Mouse (Mus musculus) heart, embryonic 10.5 days (tissue): ENCODE data around the gene Rapgef2. TPM values are rescaled to one million over a fixed set of nuclear protein-coding genes. Genes with fewer than 3 reads are reported as not detected.

Experiments
- DNase-seq: peaks from one replicate; pipeline ENCODE4 v3.0.0-alpha.2; 2017; ENCODE audit warnings: low spot score
- H3K27ac ChIP-seq: fragments of 300-500 bp; sonication (generic); 2 replicates; pipeline ENCODE4 v1.5.1; 2016; ENCODE audit warnings: mild to moderate bottlenecking
- H3K27me3 ChIP-seq: fragments of 300-500 bp; sonication (generic); 2 replicates; pipeline ENCODE4 v1.6.1; 2016; ENCODE audit warnings: mild to moderate bottlenecking; ENCODE audit not compliant: poor library complexity, insufficient read depth, severe bottlenecking
- H3K36me3 ChIP-seq: fragments of 300-500 bp; sonication (generic); 2 replicates; pipeline ENCODE4 v1.6.1; 2016; ENCODE audit warnings: mild to moderate bottlenecking, moderate library complexity
- H3K4me1 ChIP-seq: fragments of 300-500 bp; sonication (generic); 2 replicates; pipeline ENCODE4 v1.6.1; 2016; ENCODE audit warnings: mild to moderate bottlenecking
- H3K4me3 ChIP-seq: fragments of 300-500 bp; sonication (generic); 2 replicates; pipeline ENCODE4 v1.5.1; 2016; ENCODE audit warnings: mild to moderate bottlenecking, moderate library complexity
- H3K9me3 ChIP-seq: fragments of 300-500 bp; sonication (generic); 2 replicates; pipeline ENCODE4 v1.6.1; 2016; ENCODE audit warnings: mild to moderate bottlenecking, moderate library complexity
- WGBS: fragments of 180-500 bp; shearing (Covaris S2); methylation state at CpG from one replicate; pipeline ENCODE4 v1.1.7; 2016; 5-methylcytosine and 5-hydroxymethylcytosine counted together
- polyA plus RNA-seq: library from polyadenylated mRNA; unstranded; fragments of >200 nt; fragmentation: Nextera tagmentation; extraction: Ambion mirVana; gene quantifications from 2 replicates; pipeline ENCODE4 v1.2.1, GENCODE M21; 2016

The Rapgef2 gene
- polyA plus RNA-seq, 1 experiment from 2014 or later, result 4.4 TPM

DNA sequence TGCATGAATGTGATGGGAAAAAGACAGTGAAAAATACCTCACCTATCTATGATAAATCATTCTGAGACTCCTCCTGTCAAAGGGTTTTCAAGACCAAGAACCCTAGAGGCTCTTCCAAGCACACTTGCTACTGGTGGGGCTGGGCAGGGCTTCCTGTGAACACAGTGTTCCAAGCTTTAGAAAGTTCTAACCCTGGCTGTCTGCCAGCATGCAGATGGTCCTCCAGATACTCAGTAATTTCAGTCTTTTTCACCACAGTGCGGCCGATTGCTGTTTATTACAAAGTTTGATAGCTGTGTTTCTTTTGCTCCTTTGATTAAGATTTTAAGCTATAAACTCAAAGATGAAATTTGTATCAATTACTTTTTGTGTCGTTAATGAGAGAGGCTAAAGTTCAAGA, 83.1 kb downstream of the Rapgef2 start:
- Histone ChIP-seq H3K27ac (0 out of 2 replicates have a peak overlapping the region, but pooled peaks have one; percentile 62), H3K9me3 (no peaks in the 10 kb centered on the region), H3K27me3 (no peaks in the 10 kb centered on the region), H3K4me3 (no peak overlapping the region), H3K4me1 (peaks cover 20% of the 10 kb centered on the region), H3K36me3 (no peaks in the 10 kb centered on the region)
- peak; percentile 24 for DNase-seq
- 73% methylated on average over 3 of the region's 3 CpGs for WGBS

DNA sequence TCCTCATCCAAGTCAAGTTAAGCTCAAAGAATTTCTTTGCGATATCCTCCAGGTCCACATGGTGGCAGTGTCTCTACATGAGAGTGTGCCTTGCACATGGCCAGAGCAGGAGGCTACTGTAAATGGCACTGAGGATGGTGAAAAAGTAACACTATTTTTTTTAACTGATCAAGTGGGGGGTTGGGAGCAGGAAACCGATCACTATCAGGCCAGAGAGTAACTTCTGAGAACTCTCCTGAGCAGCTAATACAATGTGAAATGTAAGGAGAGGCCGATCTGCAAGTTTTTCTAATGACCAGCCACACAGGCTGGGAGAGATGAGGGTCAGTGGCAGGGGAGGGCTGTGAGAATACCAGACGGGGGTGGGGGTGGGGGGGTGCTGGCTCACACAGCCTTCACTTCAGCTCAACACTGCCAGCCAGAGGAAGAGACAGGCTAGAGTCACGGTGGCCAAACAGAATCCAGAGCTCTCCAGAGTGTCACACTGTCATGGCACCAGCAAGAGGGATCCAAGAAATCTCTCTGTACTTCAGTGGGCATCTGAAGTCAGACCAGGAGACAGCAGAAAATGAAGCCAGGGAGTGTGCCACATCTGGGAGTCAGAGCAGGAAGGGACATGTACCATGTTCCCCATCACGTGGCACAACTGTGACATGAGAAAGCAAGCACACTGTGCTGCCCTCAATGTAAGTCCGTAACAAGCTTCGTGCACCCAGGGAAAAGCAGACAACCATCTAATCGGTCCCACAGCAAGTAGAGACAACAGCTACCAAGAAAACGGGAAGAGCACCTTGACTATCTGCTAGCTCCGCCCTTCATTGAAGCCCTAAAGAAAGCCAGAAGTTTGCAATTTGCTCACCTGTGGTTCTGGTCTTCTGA, 83.8 kb downstream of the Rapgef2 start:
- peak; percentile 77 for DNase-seq
- Histone ChIP-seq H3K27ac (peak overlapping the region; percentile 62; the same call in 1 of the 2 replicates), H3K27me3 (no peaks in the 10 kb centered on the region), H3K36me3 (no peaks in the 10 kb centered on the region), H3K4me3 (peak overlapping the region; percentile 27), H3K4me1 (peaks cover 20% of the 10 kb centered on the region), H3K9me3 (no peaks in the 10 kb centered on the region)
- 32% methylated on average over 11 of the region's 11 CpGs for WGBS

DNA sequence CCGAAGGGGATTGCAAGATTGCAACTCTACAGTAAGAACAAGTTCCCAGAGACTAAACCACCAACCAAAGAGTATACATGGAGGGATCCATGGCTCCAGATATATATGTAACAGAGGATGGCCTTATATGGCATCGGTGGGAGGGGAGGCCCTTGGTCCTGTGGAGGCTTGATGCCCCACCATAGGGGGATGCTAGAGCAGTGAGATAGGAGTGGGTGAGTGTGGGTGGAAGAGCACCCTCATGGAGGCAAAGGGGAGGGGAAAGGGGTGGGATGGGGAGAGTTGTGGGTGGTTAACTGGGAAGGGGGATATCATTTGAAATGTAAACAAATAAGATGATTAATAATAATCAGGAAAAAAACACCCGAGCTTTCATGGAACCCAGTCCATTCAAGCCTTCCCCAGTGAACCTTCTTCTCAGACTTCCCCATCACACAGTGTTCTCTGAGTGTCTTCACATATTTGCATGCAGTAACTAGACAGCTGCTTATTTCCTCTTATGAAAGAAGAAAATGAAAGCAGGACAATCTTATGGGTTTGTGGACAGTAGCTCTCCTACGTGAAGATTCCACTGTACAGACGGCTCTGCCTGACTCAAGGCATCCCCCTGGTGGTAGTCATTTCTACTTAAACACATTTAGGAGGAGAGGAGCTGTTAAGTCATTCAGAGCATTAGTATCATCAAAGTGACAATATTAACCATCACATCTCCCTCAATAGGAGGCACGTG, 89.4 kb downstream of the Rapgef2 start:
- H3K36me3 ChIP-seq, result no peaks in the 10 kb centered on the region
- DNase-seq, result peak; percentile 41
- H3K27me3 ChIP-seq, result no peaks in the 10 kb centered on the region
- no peak overlapping the region for H3K27ac ChIP-seq
- peaks cover 28% of the 10 kb centered on the region for H3K4me1 ChIP-seq
- H3K9me3 ChIP-seq, result no peaks in the 10 kb centered on the region
- no peak overlapping the region for H3K4me3 ChIP-seq
- WGBS, result 62% methylated on average over 6 of the region's 6 CpGs

DNA sequence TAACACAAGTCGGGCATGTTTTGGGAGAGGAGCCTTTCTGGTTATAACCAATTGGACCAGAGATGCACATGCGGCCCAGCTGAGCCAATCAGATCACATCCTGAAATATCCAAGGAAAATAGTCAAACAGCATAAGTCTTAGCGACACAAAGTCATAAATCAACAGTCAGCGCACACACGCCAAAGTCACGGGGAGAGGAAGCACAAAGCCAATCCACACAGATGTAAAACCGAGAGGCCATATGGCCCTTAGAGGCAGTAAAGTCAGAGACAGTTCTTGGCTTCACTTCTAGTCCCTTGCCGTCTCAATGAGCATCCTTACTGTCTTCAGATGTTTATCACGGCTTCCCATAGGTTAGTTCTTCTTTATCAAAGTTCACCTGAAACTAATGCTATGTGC, 91.0 kb downstream of the Rapgef2 start:
- Histone ChIP-seq H3K27ac (no peak overlapping the region), H3K27me3 (no peaks in the 10 kb centered on the region), H3K4me3 (no peak overlapping the region), H3K9me3 (no peaks in the 10 kb centered on the region), H3K4me1 (peaks cover 35% of the 10 kb centered on the region), H3K36me3 (no peaks in the 10 kb centered on the region)
- 88% methylated on average over 9 of the region's 9 CpGs for WGBS
- peak; percentile 39 for DNase-seq

DNA sequence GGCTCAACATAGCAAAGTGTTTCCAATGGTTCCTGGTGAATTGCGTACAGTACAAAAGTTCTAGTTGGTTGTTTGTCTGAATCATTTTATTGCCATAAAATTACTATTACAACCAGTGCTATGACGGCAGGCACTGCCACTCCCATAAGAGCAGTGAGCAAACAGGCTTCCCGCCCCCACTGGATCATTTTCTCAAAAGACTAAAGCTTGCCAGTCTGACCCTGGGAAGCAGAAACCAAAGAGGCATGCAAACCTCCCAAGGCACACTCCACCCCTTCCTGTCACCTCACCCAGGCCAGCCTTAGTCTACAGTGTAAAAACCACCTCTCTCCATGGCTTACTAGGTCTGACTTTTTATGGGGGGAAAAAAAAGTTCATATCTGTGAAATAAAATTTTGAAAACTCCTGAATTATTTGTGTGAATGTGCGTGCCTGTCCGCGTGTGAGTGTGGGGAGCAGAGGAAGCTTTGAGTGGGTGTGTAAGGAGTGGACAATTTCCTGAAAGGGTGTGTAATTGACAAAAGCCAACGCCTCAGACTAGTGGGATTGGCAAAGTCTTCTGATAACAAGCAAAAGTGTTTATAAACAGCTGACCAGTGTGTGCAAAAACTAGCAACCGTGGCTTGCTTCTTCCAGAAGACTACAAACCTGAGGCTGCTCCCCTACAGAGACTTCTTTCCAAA, 92.1 kb downstream of the Rapgef2 start:
- H3K36me3 ChIP-seq, result no peaks in the 10 kb centered on the region
- peak; percentile 68 for DNase-seq
- H3K9me3 ChIP-seq, result no peaks in the 10 kb centered on the region
- H3K27me3 ChIP-seq, result no peaks in the 10 kb centered on the region
- H3K27ac ChIP-seq, result no peak overlapping the region
- H3K4me1 ChIP-seq, result peaks cover 37% of the 10 kb centered on the region
- 83% methylated on average over 8 of the region's 8 CpGs for WGBS
- H3K4me3 ChIP-seq, result no peak overlapping the region

DNA sequence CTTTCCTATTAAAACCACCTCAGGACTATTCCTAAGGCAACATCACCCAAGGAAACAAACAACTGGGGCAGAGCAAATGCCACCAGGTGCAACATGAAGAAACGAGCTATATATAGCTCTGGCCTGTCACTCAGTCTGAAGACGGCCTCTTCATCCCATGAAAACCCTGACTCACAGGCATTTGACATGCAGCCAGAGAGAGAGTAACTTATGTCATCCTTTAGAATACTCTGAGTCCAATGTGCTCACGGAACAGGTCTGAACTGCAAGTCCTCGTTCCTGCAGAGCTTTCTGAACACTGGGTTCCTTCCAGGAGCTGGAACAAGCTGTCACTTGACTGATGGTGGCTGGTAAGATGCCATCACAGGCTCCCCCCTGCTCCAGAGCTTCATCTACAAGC, 93.3 kb downstream of the Rapgef2 start:
- no peaks in the 10 kb centered on the region for H3K9me3 ChIP-seq
- H3K4me1 ChIP-seq, result peaks cover 38% of the 10 kb centered on the region
- WGBS, result 34% methylated on average over 4 of the region's 4 CpGs
- no peaks in the 10 kb centered on the region for H3K27me3 ChIP-seq
- no peak for DNase-seq
- H3K27ac ChIP-seq, result peak overlapping the region; percentile 32; the same call in 1 of the 2 replicates
- no peak overlapping the region for H3K4me3 ChIP-seq
- no peaks in the 10 kb centered on the region for H3K36me3 ChIP-seq

DNA sequence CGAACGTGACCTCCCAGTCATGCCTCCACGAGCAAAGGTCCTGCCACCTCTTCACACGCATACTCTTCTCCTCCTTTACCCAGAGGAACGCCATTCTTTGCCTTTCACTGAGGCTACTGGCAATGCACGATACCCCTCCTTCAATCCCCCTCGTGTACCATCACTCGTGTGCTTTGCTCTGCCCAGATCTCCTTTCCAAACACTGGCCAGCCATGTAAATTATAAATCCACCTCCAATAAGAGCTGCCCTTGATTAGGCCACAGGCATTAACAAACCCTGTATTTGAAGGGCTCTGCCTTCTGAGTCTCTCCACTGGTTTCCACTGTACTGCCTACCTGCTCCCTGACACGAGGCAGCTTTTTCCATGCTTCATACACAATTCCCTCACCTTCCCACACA, 94.3 kb downstream of the Rapgef2 start:
- Histone ChIP-seq H3K4me3 (no peak overlapping the region), H3K27ac (no peak overlapping the region), H3K4me1 (peaks cover 38% of the 10 kb centered on the region), H3K36me3 (no peaks in the 10 kb centered on the region), H3K27me3 (no peaks in the 10 kb centered on the region), H3K9me3 (no peaks in the 10 kb centered on the region)
- 84% methylated on average over 9 of the region's 9 CpGs for WGBS
- peak; percentile 61 for DNase-seq

DNA sequence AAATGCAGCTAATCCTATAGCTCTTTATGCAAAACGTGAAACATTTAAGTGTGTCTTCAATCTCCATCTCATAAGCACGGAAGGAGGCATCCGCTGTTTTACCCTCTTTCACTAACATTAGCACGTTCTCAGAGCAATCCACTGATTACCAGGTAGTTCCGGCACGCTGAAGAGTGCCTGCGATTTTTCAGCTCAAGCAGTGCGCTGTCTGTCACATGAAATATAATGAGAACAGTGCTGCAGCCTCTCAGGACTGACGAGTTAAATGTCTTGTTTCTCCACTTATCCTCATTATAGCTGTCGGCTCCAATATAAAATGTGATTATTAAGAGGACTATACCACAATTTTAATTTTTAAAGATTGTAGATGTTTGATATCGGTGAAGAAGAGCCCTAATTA, 94.8 kb downstream of the Rapgef2 start:
- Histone ChIP-seq H3K36me3 (no peaks in the 10 kb centered on the region), H3K4me1 (peaks cover 38% of the 10 kb centered on the region), H3K4me3 (no peak overlapping the region), H3K27me3 (no peaks in the 10 kb centered on the region), H3K9me3 (no peaks in the 10 kb centered on the region), H3K27ac (no peak overlapping the region)
- no peak for DNase-seq
- WGBS, result 66% methylated on average over 11 of the region's 11 CpGs

DNA sequence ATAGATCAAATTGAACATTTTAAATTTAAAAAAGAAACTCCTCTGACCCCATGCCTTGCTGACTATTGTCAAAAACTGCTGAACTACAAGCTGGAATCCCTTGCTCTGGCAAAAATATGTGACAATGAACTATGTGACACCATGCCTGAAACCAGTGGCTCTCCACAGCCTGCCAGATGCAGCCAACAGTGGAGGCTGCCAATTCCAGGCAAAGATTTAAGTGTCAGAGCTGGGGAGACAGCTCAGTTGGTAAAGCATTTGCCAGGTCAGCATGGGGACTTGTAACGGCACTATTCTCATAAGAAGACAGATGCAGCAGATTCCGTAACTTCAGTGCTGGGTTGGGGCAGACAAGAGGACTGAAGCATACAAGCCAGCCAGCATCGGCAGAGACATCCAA, 95.9 kb downstream of the Rapgef2 start:
- H3K36me3 ChIP-seq, result no peaks in the 10 kb centered on the region
- no peaks in the 10 kb centered on the region for H3K9me3 ChIP-seq
- 84% methylated on average over 3 of the region's 3 CpGs for WGBS
- H3K27me3 ChIP-seq, result no peaks in the 10 kb centered on the region
- H3K4me1 ChIP-seq, result peaks cover 38% of the 10 kb centered on the region
- H3K4me3 ChIP-seq, result no peak overlapping the region
- H3K27ac ChIP-seq, result no peak overlapping the region
- DNase-seq, result no peak

DNA sequence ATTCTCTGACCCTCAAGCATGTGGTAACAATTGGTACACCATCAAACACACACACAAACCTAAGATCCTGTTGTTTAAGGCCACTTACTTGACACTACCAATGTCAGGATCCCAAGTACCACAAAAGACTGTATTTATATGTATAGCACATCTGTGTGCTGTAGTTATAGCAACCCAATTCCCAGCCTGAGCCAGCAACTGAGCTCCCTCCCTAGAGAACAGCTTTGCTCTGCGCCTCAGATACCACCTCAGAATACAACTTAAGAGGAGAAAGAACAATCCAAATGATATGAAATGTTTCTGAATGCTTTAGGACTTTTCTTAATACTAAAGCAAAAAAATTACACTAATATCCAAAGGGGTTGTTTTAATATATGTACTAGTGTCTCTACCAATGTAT, 98.4 kb downstream of the Rapgef2 start:
- Histone ChIP-seq H3K36me3 (no peaks in the 10 kb centered on the region), H3K9me3 (no peaks in the 10 kb centered on the region), H3K4me3 (no peak overlapping the region), H3K27me3 (no peaks in the 10 kb centered on the region), H3K4me1 (peaks cover 31% of the 10 kb centered on the region), H3K27ac (no peak overlapping the region)
- no peak for DNase-seq
- 84% methylated on average over 1 of the region's 1 CpGs for WGBS

DNA sequence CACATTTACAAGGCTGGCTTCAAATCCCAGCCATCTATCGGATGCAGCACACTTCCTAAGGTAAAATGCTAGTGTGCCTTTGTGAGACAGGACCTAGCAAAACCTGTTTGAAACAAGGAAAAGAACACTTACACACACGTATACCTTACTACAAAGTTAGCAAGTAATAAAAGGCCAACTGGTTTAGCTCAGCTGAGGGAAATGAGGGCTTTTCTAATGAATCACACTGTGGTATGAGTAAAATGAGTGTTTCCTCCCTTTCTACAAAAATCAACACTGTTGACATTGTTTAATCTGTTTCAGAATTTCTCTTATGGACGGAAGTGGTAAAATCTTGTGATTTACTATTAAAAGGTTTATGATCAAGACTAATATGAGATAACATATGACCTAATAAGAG, 104.0 kb downstream of the Rapgef2 start:
- H3K36me3 ChIP-seq, result no peaks in the 10 kb centered on the region
- peaks cover 56% of the 10 kb centered on the region for H3K4me1 ChIP-seq
- H3K9me3 ChIP-seq, result no peaks in the 10 kb centered on the region
- H3K4me3 ChIP-seq, result no peak overlapping the region
- H3K27me3 ChIP-seq, result no peaks in the 10 kb centered on the region
- peak overlapping the region; percentile 84; the same call in 1 of the 2 replicates for H3K27ac ChIP-seq
- whole genome bisulfite sequencing, result 73% methylated on average over 3 of the region's 3 CpGs
- no peak for DNase-seq

DNA sequence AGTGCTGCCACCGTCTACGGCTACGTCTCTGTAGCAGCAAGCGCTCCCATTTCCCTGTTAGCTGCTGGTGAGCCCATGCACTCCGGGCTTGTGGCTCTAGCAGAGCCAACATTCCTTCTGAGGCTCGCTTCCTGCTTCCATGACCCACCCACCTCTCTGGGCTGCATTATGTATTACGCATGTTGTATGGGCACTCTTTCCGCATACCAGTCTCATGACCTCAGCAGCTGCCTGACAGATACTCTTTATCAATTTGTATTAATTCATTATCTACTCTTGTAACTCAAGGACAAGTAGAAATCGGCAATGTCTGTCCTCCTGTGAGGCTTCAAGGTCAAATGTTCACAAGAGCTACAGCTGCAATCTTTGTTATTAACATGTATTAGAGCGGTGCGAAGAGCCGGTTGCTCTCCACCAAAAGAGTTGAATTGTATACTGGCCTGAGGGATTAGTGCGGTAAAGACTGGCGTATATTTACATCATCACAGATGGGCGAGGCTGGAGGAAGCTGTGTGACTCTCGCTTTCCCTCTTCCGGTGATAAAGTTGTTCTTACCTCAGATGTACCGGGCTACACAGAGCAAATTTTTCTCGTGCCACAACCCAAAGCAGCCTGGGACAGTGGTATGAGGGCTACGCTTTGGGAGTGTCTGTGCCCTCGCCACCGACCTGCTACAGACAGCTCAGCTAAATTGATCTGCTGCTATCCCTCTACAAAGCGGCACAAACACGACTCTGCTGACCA, 104.9 kb downstream of the Rapgef2 start:
- Histone ChIP-seq H3K4me3 (peak overlapping the region; percentile 44), H3K9me3 (no peaks in the 10 kb centered on the region), H3K4me1 (peaks cover 59% of the 10 kb centered on the region), H3K36me3 (no peaks in the 10 kb centered on the region), H3K27ac (peak overlapping the region; percentile 84), H3K27me3 (no peaks in the 10 kb centered on the region)
- 38% methylated on average over 24 of the region's 24 CpGs for WGBS
- DNase-seq, result peak; percentile 88
